Mouse (Mus musculus): Measurements from ENCODE around the gene Krt84. TPM values are rescaled to one million over a fixed set of nuclear protein-coding genes. Genes with fewer than 3 reads are reported as not detected.

Gene Krt84
- polyA plus RNA-seq, 1 experiment from 2014 or later: not detected

DNA sequence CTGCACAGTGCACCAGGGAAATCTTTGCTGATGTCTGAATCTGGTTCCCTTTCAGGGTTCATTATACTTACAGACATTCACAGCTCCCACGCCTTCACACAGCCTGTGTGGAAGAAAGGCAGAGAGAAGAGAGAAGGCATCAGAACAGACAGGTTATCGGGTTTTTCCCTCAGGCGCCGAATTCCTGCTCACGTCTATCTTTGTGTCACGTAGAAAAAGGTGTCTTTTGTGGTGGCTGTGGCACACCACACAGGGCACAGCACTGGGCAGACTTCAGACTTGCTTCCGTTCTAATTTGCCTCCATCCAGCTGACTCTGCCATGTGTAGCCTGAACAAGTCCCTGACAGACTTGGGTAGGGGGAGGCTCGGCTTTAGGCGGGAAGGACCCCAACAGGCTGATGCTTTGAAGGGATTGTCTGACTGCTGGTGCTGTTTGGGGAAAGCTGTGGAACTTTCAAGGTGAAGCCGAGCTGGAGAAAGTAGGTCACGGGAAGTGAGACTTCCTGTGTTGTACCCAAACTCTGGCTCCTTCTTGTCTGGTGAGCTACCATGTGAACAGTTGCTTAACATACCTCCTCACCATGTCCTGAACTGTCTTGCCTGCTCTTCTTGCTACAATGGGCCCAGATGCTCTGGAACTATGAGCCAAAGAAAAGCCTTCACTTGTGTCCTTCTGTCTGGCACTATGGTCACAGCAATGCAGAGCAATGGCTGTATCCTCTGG, 46.5 kb downstream of the Krt84 start:
- Histone ChIP-seq H3K27ac (replicated peaks; ENCODE audit: low read depth, low read length) (no peak overlapping the region), H3K4me1 (ENCODE audit: control insufficient read depth, insufficient read depth, low read length) (no peaks in the 10 kb centered on the region), H3K9me3 (ENCODE audit: control insufficient read depth, low read length) (no peaks in the 10 kb centered on the region), H3K27me3 (ENCODE audit: control insufficient read depth, insufficient read depth, low read length) (no peaks in the 10 kb centered on the region), H3K9ac (replicated peaks; ENCODE audit: low read length) (no peak overlapping the region), H3K36me3 (ENCODE audit: control insufficient read depth, insufficient read depth, low read length) (no peaks in the 10 kb centered on the region), H3K4me2 (ENCODE audit: low read length) (no peak overlapping the region), H3K4me3 (replicated peaks; ENCODE audit: low read depth, low read length) (no peak overlapping the region)
- ATAC-seq (ENCODE audit: low FRiP score, low TSS enrichment) (no peak), DNase-seq (peak; percentile 7)
- WGBS: 84% methylated on average over 11 of the region's 11 CpGs

DNA sequence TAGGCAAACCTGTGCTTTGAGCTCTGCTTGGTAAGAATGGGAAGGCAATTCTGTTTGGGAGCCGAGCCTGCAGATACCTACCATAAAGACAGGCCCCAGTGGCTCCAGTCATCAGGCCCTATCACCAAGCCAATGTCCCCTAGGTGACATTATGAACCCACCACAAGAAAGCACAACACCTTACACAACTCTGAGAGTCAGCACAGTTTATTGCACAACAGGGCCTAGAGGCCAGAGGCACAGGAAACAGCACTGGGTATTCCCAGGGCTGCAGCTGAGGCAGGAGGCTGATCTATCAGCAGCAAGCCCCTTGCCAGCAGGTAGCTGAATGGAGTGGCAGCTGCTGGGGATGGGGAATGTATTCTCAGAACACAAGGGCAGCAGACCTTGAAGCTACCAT, 47.7 kb downstream of the Krt84 start:
- Histone ChIP-seq H3K27ac (replicated peaks; ENCODE audit: low read depth, low read length) (no peak overlapping the region), H3K4me2 (ENCODE audit: low read length) (no peak overlapping the region), H3K4me3 (replicated peaks; ENCODE audit: low read depth, low read length) (no peak overlapping the region), H3K9me3 (ENCODE audit: control insufficient read depth, low read length) (no peaks in the 10 kb centered on the region), H3K4me1 (ENCODE audit: control insufficient read depth, insufficient read depth, low read length) (no peaks in the 10 kb centered on the region), H3K36me3 (ENCODE audit: control insufficient read depth, insufficient read depth, low read length) (no peaks in the 10 kb centered on the region), H3K27me3 (ENCODE audit: control insufficient read depth, insufficient read depth, low read length) (no peaks in the 10 kb centered on the region), H3K9ac (replicated peaks; ENCODE audit: low read length) (no peak overlapping the region)
- no peak for ATAC-seq (ENCODE audit: low FRiP score, low TSS enrichment)
- no peak for DNase-seq
- 100% methylated on average over 1 of the region's 1 CpGs for WGBS

DNA sequence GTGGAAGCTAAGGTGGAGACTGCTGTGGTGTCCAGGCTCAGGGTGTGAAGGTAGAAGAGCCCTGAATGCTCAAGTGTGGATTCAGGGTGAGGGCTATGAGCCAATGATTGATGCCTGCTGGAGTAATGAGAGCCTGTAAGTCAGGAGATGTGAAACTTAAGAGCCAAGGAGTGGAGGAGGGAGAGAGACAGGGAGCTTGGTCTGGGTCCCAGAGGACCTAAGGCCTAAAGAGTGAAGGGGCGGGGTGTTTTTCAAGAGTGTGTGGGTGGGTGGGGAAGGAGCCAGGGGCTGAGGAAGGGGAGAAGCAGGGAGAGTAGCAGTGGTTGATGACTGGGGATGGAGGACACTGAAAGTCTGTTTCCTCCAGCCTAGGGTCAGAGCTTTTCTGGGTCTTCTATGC, 49.0 kb downstream of the Krt84 start:
- ATAC-seq (ENCODE audit: low FRiP score, low TSS enrichment): no peak
- WGBS: 81% methylated on average over 1 of the region's 1 CpGs

DNA sequence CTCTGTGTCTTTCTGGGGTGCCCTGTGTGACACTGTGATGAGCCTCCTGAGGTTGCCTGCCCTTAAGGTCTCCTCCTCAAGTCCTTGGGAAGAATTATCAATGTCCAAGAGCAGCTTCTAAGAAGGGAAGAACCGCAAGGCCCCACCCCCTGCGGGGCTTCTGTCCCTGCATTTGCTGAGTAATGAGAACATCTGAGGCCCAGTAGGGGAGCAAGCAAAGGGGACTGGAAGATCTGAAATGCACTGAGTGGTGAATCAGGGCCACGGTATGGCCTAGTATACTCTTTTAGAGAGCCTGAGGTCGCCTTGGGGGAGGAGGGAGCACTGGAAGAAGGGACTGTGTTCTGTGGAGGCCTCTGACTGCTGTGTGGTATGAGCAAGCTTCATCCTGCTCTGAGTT, 50.6 kb downstream of the Krt84 start:
- Histone ChIP-seq H3K4me1 (ENCODE audit: control insufficient read depth, insufficient read depth, low read length) (peaks cover 12% of the 10 kb centered on the region), H3K27me3 (ENCODE audit: control insufficient read depth, insufficient read depth, low read length) (no peaks in the 10 kb centered on the region; the same call in 1 of the 2 replicates), H3K4me2 (ENCODE audit: low read length) (no peak overlapping the region), H3K9ac (replicated peaks; ENCODE audit: low read length) (no peak overlapping the region), H3K27ac (replicated peaks; ENCODE audit: low read depth, low read length) (no peak overlapping the region), H3K36me3 (ENCODE audit: control insufficient read depth, insufficient read depth, low read length) (no peaks in the 10 kb centered on the region), H3K4me3 (replicated peaks; ENCODE audit: low read depth, low read length) (no peak overlapping the region), H3K9me3 (ENCODE audit: control insufficient read depth, low read length) (no peaks in the 10 kb centered on the region)
- ATAC-seq (ENCODE audit: low FRiP score, low TSS enrichment) (no peak), DNase-seq (no peak)
- WGBS: 40% methylated on average over 4 of the region's 4 CpGs

More for the DNA sequence above, 49.0 kb downstream of the Krt84 start:
- Histone ChIP-seq H3K4me2 (ENCODE audit: low read length) (no peak overlapping the region), H3K27me3 (ENCODE audit: control insufficient read depth, insufficient read depth, low read length) (no peaks in the 10 kb centered on the region; the same call in 1 of the 2 replicates), H3K9me3 (ENCODE audit: control insufficient read depth, low read length) (no peaks in the 10 kb centered on the region), H3K27ac (replicated peaks; ENCODE audit: low read depth, low read length) (no peak overlapping the region), H3K36me3 (ENCODE audit: control insufficient read depth, insufficient read depth, low read length) (no peaks in the 10 kb centered on the region), H3K9ac (replicated peaks; ENCODE audit: low read length) (no peak overlapping the region), H3K4me3 (replicated peaks; ENCODE audit: low read depth, low read length) (no peak overlapping the region), H3K4me1 (ENCODE audit: control insufficient read depth, insufficient read depth, low read length) (peaks cover 12% of the 10 kb centered on the region)
- DNase-seq: no peak

DNA sequence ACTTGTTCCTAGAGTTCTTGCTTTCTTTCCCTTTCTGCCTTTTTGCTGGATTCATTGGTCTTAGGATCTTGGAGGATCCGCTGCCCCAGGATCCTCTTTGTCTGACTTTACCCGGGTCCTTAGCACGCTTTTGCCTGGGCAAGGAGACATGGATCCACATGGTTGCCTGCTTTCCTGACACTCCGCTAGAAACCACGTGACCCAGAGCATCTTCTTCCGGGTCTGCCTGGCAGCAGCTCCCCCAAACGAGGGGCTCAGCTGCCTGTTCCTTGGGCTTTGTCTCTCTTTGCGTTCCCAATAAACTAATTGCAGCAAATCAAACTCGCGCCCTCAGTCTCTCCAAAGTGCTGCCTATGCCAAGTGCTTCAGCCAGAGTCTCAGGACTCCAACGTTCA, 53.0 kb downstream of the Krt84 start:
- no peaks in the 10 kb centered on the region; the same call in 1 of the 2 replicates for H3K27me3 ChIP-seq (ENCODE audit: control insufficient read depth, insufficient read depth, low read length)
- WGBS: 32% methylated on average over 11 of the region's 11 CpGs
- ATAC-seq (ENCODE audit: low FRiP score, low TSS enrichment) (no peak), DNase-seq (peak; percentile 61)
- H3K4me1 ChIP-seq (ENCODE audit: control insufficient read depth, insufficient read depth, low read length): peaks cover 12% of the 10 kb centered on the region
- H3K9me3 ChIP-seq (ENCODE audit: control insufficient read depth, low read length): no peaks in the 10 kb centered on the region
- peak overlapping the region; percentile 37; the same call in 1 of the 2 replicates for H3K9ac ChIP-seq (replicated peaks; ENCODE audit: low read length)
- H3K27ac ChIP-seq (replicated peaks; ENCODE audit: low read depth, low read length): no peak overlapping the region
- peak overlapping the region; percentile 26 for H3K4me3 ChIP-seq (replicated peaks; ENCODE audit: low read depth, low read length)
- no peaks in the 10 kb centered on the region for H3K36me3 ChIP-seq (ENCODE audit: control insufficient read depth, insufficient read depth, low read length)
- peak overlapping the region; percentile 68 for H3K4me2 ChIP-seq (ENCODE audit: low read length)

DNA sequence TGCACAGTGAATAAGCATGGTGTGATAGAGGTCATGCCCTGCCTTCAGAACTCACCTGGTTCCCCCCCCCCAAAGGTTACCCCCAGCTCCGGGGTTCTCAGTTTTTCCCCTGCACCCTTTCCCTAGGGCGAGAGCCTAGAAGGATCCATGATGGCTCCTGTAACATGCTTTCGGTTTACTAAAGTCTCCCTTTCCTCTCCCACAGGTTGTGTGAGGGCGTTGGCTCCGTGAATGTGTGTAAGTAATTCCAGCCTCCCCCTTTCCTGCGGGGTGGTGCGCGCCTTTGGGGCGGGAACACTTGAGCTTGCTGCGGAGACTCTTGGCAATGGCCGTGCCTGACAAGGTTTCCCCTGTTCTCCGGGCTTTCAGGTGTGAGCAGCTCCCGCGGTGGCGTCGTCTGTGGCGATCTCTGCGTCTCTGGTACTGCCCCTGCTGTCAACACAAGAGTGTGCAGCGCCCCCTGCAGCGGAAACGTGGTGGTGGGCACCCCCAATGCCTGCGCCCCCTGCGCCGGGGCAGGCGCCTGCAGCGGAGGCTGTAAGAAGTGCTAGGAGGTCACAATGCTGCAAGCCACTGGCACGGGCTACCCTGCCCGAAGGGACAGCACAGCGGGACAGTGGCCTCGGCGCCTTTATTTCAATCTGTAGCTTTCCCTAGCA, 53.5 kb downstream of the Krt84 start:
- Histone ChIP-seq H3K4me3 (replicated peaks; ENCODE audit: low read depth, low read length) (peak overlapping the region; percentile 26), H3K9ac (replicated peaks; ENCODE audit: low read length) (peak overlapping the region; percentile 37; the same call in 1 of the 2 replicates), H3K27ac (replicated peaks; ENCODE audit: low read depth, low read length) (no peak overlapping the region), H3K4me1 (ENCODE audit: control insufficient read depth, insufficient read depth, low read length) (peaks cover 12% of the 10 kb centered on the region), H3K9me3 (ENCODE audit: control insufficient read depth, low read length) (no peaks in the 10 kb centered on the region), H3K27me3 (ENCODE audit: control insufficient read depth, insufficient read depth, low read length) (no peaks in the 10 kb centered on the region; the same call in 1 of the 2 replicates), H3K4me2 (ENCODE audit: low read length) (peak overlapping the region; percentile 68), H3K36me3 (ENCODE audit: control insufficient read depth, insufficient read depth, low read length) (no peaks in the 10 kb centered on the region)
- peak; percentile 73 for DNase-seq
- WGBS: 10% methylated on average over 31 of the region's 31 CpGs
- no peak for ATAC-seq (ENCODE audit: low FRiP score, low TSS enrichment)

Small RNA genes lying within 50 kb of the gene (microRNA-seq; reads per million reads assigned to microRNA genes)
- gene Gm44393: not detected
- not detected for gene Gm44460

Other genes with a start within 250 kb of the Krt84 start
- gene Atg101, start 248.5 kb downstream of the Krt84 start, polyA plus RNA-seq (2014; fragmentation: Nextera tagmentation; extraction: Ambion mirVana): 61.2 and 87.4 TPM in 2 replicates
- 0.30 and 0.51 TPM in 2 replicates for gene 6030408B16Rik, start 239.6 kb downstream of the Krt84 start, polyA plus RNA-seq (2014; fragmentation: Nextera tagmentation; extraction: Ambion mirVana)
- gene Krt80, start 162.7 kb downstream of the Krt84 start, polyA plus RNA-seq (2014; fragmentation: Nextera tagmentation; extraction: Ambion mirVana): not detected in 2 replicates
- 0.12 and 0.24 TPM in 2 replicates for gene Krt7, start 121.8 kb downstream of the Krt84 start, polyA plus RNA-seq (2014; fragmentation: Nextera tagmentation; extraction: Ambion mirVana)
- gene Krt87, start 94.0 kb downstream of the Krt84 start, polyA plus RNA-seq (2014; fragmentation: Nextera tagmentation; extraction: Ambion mirVana): 0.09 and 0.26 TPM in 2 replicates
- gene Krt88, start 85.1 kb downstream of the Krt84 start, polyA plus RNA-seq (2014; fragmentation: Nextera tagmentation; extraction: Ambion mirVana): not detected in 2 replicates
- gene Krt81, start 69.1 kb downstream of the Krt84 start, polyA plus RNA-seq (2014; fragmentation: Nextera tagmentation; extraction: Ambion mirVana): not detected in 2 replicates
- 0.11 and 0.12 TPM in 2 replicates for gene Krt86, start 59.3 kb downstream of the Krt84 start, polyA plus RNA-seq (2014; fragmentation: Nextera tagmentation; extraction: Ambion mirVana)
- gene Krt83, start 41.3 kb downstream of the Krt84 start, polyA plus RNA-seq (2014; fragmentation: Nextera tagmentation; extraction: Ambion mirVana): not detected in 2 replicates
- not detected in 2 replicates for gene Gm49425, start 15.6 kb downstream of the Krt84 start, polyA plus RNA-seq (2014; fragmentation: Nextera tagmentation; extraction: Ambion mirVana)
- gene Krt82, start 17.8 kb upstream of the Krt84 start, polyA plus RNA-seq (2014; fragmentation: Nextera tagmentation; extraction: Ambion mirVana): not detected in 2 replicates
- gene Krt90, start 30.1 kb upstream of the Krt84 start, polyA plus RNA-seq (2014; fragmentation: Nextera tagmentation; extraction: Ambion mirVana): 0.08 TPM in 1 of 2 replicates, not detected in the other
- gene Krt75, start 41.1 kb upstream of the Krt84 start, polyA plus RNA-seq (2014; fragmentation: Nextera tagmentation; extraction: Ambion mirVana): 0.07 and 0.15 TPM in 2 replicates
- not detected in 2 replicates for gene Gm5414, start 95.4 kb upstream of the Krt84 start, polyA plus RNA-seq (2014; fragmentation: Nextera tagmentation; extraction: Ambion mirVana)
- not detected in 2 replicates for gene Gm5478, start 114.6 kb upstream of the Krt84 start, polyA plus RNA-seq (2014; fragmentation: Nextera tagmentation; extraction: Ambion mirVana)
- gene Krt6b, start 147.5 kb upstream of the Krt84 start, polyA plus RNA-seq (2014; fragmentation: Nextera tagmentation; extraction: Ambion mirVana): not detected in 2 replicates
- gene Krt6a, start 161.5 kb upstream of the Krt84 start, polyA plus RNA-seq (2014; fragmentation: Nextera tagmentation; extraction: Ambion mirVana): not detected in 2 replicates
- not detected in 2 replicates for gene Krt5, start 180.1 kb upstream of the Krt84 start, polyA plus RNA-seq (2014; fragmentation: Nextera tagmentation; extraction: Ambion mirVana)
- 0.25 and 0.63 TPM in 2 replicates for gene Krt71, start 210.3 kb upstream of the Krt84 start, polyA plus RNA-seq (2014; fragmentation: Nextera tagmentation; extraction: Ambion mirVana)

Data from midbrain, embryonic 14.5 days (tissue).